Mouse (Mus musculus) ovary, postnatal 36 days (tissue): ENCODE results near the gene Myh7b.
A peak's percentile ranks its signal among the peaks of the same experiment; 100 is the strongest.

ENCODE experiments used
- DNase-seq: peaks from one replicate; pipeline ENCODE4 v3.0.0; 2022; ENCODE audit warnings: low spot score, mixed read lengths

The Myh7b gene

DNA sequence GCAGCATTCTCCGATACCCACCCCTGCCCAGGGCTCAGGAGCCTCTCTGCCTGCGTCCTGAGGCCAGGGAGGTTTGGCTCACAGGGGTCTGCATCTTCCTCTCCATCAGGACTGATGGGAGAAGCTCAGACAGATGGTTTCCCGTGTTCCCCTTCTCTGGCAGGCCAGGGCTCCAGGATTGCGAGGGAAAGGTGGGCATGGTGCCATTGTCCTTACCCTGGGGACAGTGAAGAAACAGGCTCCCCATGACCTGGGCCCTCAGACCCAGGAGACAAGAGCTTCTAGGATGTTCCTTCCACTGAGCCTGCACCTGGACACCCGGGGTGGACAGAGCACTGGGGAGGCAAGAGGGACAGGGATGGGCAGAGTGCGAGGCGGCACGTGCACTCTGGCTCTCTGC lies 23.6 kb downstream of the Myh7b start:
- DNase-seq: no peak

DNA sequence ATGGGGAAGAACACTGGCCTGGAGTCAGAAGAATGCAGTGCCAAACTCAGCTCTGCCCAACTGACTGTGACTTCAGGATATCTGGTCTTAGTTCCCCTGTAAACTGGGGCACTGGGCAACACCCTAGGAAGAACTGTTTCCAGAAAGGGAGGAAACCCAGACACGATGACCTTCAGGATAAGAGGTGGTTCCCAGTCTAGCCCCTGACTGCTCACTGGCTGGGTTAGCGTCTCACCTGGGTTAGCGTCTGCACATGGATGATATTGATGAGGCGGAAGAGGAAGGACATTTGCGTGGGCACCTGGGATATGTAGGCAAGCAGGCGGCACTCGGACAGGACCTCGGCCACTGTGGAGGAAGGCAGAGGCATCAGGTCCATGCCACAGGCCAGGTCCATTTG lies 24.9 kb downstream of the Myh7b start:
- no peak for DNase-seq

DNA sequence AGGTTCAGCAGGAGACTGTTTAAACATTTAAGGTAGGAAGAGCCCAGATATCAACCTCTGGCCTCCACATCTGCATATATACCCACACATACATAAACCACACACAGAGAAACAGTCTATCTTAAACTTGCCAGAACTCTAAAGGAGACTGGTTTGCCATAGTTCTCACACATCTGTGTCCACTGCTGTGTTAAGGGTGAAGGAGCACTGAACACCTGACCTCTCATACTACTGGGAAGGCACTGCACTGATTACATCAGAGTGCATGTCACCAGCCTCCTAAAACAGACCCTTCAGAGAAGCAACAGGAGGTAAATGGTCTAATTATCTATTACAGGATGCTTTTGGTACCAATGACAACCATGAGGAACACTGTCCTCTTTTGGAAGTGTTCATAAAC lies 25.9 kb downstream of the Myh7b start:
- no peak for DNase-seq

DNA sequence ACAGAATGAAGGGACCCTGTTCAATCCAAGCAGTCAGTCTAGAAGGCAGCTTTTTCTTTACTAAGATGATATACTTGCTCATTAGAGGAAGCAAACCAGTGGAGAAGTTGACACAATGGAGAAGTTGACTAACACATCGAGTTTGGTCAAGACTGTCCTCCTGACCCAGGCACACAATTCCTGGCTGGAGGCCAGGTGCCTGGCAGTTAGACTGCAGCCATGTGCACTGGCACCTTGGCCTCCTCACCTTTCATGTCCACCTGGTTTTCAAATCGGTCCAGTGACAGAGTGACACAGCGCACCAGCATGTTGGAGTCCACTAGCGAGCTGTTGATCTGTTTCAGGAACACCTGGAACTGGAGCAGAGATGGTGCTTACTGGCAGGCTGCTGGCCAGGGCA lies 26.4 kb downstream of the Myh7b start:
- no peak for DNase-seq

DNA sequence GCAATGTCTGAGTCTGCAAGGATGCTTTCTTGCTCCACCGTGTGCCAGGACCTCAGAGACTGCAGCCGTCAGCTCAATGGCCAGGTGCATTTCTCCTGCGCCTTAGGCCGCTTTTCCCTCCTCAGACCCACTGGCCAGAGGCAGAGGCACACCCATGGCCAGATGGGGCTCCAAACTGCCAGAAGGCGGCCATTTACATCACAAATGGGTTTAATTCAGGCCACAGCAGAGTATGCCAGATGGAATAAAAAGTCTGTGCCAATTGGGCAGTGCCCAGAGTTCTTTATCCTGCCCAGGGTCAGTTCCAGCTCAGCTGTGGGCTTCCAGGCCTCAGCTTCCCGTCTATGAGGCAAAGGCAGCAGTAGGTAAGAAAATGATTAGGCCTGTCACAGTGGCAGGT lies 29.6 kb downstream of the Myh7b start:
- DNase-seq: no peak

DNA sequence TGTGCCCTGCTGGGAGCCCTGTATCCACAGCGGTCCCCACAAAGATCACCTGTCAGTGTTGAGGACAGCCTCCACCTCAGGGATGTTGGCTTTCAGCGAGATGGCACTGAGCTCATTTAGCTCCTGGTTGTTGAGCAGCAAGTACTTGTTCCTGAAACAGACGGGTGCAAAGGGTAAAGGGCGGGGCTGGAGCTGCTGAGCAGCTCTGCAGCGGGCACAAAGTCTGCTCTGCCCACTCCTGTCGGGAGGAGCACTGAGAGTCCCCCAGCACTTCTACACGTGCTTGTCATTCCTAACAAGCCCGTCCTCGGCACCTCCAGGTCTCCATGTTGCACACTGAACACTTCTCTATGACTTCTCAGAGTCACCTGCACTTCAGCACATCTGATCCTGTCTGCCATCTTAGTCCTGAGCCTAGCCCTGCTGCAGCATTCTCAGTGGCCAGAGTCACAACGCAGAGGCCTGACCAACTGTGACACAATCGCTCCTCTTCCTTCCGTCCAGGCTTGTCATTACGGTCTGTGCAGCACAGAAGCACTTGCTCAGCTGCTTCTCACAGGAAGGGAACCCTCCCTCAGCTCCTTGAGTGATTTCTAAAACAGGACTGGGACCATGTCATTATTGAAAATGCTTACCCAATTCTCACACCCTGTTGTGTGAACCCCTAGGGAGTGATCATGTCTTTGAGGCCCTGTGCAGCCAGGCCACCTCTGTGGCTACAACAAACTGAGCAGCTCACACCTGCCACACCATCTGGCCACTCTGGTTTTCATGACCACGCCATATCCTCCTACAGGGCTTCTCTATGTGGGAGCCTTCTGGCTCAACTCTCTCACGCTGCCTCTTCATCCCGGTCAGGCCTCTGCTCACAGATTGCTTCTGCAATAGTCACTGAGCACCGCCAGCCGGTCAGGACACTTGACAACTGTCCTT lies 30.8 kb downstream of the Myh7b start:
- DNase-seq: no peak

DNA sequence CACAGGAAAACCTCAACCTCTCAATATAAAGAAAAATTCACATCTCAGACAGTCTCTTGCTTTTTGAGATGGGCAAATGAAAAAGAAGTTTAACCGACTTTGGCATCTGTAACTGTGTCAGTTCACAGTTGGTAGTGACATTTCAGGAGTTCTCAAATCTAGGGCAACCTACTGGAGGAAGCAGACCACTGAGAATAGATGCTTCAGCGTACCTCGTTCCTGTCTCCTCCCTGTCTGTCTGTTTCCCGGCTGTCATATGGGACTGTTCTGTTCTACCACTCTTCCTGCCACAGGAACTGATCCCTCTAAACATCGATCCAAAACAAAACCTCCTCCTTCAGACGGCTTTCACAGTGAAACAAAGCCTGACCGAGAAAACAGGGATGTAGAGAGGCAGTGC lies 34.7 kb downstream of the Myh7b start:
- DNase-seq: no peak

DNA sequence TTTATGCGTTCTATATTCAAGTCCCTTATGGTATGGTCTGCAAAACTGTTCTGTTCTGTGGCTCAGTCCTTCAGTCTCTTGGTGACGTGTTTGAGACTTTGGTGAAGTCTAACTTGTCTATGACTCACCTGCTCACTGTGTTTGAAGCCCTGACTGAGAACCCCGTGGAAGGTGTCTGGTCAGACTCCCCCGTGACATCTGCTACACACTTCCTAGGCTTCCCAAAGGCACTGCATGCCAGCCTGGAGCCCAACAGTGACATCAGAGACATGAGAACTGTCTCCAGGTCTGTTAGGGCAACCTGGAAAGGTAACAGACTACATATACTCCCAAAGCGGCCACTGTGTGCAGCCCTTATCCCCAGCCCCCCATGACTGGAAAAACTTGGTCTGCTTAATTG lies 41.6 kb downstream of the Myh7b start:
- DNase-seq: no peak

DNA sequence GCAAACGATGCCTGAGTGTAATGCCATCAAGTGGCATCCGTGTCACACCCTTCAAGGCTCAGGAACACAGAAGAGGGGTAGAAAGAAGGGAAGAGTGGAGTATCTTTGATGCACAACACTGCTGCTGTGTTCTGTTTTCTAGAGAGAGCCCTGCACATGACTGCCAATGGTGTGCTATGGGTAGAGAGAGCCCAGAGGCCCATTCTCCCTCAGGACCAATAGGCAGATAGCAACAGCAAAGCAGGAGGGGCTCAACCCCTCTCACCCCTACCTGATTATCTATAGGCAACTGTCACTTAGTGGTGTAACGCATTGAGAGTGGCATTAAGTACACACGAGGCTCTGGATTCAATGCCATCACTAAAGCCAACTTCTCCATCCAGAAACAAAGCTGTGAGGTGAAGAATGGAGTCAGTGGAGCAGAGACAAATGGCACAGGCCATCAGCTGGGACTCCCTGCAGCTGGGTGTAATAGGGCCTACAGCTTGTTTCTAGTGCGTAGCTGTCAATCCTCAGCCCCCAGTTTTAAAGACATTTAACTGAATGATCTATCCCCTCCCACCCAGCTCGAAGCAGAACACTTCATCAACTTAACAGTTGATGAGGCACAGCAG lies 44.9 kb downstream of the Myh7b start:
- no peak for DNase-seq

DNA sequence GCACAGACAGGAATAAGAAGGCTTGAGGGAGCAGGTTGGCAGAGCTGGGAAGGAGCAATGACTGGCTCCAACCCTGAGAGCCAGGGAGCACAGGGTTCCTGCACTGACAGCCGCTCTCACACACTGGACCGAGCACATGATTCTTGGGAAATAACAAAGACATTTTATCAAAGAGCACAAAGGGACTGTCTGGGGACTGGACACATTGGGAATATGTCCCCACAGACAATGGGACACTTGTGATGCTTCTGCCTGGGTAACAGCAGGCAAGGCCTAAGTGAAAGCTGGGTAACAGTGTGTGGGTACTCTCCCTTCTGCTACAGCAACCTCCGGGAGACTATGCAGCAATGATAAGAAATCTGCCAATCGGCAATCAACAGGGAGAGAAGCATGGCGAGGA lies 51.4 kb downstream of the Myh7b start:
- DNase-seq: no peak

DNA sequence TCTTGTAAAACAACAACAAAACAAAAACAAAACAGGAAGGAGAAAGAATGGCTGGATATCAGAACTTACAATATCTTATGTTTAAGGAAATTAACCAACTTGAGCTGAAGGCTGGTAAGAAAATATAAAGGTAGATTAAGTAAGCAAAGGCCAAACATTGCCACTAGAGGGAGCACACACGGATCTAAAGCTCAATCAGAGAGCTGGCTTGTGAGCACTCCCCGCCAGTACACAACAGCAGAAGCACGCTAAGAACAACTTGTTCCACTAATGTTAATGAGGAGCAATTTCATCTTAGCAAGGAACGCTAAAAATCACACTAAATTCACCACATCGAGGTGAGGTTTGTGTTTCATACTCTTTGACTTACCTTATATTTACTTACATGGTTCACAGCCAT lies 52.1 kb downstream of the Myh7b start:
- DNase-seq: no peak

DNA sequence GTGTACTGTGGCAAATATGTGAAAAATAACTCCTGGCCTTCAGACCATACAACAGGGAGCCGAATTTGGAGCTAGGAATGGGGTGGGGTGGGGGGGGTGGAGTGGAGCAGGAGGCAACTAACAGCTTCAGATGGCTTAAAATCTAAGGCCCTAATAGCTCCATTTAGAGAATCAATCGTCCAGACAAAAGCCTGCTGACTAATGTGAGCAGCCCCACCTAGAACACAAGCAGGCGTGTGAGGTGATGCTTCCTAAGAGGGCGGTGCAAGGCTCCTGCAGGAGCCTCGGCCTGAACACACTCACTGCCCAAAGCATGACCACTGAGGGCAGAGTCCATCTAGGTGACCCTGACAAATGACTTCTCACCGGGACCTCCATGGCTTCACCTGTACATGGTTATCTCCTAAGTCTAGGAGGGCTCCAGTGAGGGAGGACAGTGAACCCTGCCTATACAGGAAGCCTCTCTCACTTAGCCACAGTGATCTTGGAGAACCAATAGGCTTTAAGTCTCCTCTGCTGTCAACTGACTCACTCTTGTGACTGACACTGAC lies 53.0 kb downstream of the Myh7b start:
- no peak for DNase-seq

DNA sequence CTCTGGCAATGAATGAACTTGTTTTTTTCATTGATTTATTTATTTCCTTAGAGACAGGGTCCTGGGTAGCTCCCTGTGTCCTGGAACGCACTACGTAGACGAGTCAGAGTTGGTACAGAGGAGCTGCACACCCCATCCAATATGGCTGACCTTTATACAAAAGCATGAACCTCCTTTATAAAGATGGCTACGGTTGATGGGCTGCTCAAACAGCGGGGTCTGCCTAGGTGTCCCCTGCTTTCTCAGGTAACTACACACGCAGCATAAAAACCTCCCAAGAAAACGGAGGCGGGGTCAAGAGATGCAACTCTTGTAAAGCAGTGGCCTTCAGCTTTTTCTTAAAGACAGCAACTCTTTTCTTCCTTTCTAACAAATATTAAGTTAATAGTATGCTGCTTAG lies 56.9 kb downstream of the Myh7b start:
- DNase-seq: no peak

DNA sequence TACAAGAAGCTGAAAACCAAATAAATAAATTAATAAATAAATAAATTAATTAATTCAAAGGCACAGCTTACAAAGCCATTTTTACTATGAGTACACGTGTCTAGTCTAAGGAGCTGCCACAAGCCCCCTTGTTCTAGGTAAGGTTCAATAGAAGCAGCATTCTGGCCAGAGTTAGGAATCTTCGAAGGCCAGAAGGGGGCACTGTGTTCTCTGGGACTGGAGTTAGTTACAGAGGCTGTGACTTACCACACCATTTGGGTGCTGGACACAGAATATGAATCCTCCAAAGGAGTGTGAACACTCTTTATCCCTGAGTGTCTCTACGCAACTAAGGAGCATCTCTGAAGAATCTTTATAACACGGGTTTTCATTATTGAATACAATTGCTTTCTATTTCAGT lies 57.4 kb downstream of the Myh7b start:
- no peak for DNase-seq

DNA sequence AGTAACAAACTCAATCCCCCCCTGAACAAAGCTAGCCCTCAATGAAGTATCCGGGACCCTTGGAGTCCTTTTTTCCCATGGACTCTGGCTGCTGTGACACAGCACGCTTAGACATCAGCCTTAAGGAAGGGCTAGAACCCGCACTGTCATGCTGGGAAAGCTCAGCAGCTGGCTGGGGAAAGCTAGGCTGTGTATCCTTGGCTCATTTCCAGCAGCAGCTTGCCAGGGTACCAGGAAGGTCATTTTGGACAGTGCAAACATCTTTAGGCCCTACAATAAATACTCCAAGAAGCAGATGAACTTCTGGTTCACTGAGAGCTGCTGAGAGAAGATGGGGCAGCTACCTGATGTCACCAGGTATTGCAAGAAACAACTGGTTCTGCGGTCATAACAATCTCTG lies 60.2 kb downstream of the Myh7b start:
- DNase-seq: peak; percentile 49

DNA sequence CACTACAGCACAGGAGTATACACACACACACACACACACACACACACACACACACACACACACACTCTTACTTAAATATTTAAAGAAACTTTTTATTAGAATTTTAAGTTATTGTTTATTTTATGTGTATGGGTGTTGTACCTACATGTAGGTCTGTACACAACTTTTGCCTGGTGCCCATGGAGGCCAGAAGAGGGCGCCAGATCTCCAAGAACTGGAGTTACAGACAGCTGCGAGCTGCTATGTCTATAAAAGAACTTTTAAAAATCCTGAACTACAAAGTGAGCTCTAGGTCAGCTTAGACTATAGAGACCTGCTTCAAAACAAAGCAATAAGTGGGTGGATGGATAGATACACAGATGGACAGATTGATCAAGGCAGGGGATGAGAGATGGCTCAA lies 62.5 kb downstream of the Myh7b start:
- peak; percentile 59 for DNase-seq

DNA sequence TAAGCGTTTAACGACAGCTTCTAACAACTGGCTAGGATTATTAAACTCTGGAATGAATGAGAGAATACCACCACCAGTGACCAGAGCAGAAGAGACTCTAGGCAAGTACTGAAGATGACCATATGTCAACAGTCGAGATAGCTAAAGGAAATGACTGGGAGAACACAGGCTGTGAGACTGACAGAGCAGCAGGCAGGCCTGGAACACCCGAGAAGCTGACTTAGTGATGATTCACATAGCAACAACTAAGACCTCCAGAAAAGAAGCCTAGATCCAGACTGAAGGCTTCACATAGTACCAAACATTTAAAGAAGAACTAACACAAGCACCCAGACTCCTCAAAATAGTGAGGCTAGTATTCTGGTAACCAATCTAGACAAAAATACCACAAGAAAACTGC lies 64.1 kb downstream of the Myh7b start:
- no peak for DNase-seq

DNA sequence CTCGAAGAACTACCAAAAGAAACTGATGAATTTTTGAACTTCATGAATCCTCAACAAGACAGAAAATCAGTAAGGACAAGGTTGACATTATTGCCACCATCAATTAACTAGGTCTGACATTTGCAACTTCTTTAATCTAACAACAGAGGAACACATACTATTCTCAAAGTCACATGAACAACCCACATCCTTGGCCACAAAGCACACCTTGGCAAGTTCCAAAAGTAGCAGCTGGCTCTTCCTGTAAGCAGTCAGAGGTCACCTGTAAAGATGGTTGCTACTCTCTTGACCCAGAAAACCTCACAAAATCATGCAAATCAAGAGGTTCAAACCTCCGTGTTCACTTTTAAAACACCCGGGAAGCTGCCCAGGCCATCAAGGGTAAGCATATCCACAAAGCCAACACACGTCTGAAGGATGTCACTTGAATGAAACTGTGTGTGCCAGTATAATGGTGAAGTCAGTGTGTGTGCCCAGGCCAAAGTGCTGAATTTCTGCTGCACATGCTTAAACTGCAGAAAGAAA lies 68.6 kb downstream of the Myh7b start:
- DNase-seq: no peak

DNA sequence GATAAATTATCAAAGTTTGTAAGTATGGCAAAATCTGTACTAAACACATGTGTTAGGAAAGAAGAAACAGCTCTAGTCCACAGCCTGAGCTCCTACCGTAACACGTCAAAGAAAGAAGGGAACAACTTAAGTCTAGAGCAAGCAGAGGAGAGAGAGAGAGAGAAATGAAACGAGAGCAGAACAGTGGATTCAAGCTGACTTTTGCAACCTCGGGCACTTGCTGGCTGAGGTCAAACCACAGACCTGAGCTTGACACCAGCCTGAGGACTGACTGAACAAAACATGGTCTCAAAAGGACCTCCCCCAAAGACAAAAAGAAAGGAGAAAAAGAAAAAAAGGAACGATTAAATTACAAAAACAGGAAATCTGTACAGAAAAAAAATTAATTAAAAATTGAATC lies 69.6 kb downstream of the Myh7b start:
- no peak for DNase-seq

DNA sequence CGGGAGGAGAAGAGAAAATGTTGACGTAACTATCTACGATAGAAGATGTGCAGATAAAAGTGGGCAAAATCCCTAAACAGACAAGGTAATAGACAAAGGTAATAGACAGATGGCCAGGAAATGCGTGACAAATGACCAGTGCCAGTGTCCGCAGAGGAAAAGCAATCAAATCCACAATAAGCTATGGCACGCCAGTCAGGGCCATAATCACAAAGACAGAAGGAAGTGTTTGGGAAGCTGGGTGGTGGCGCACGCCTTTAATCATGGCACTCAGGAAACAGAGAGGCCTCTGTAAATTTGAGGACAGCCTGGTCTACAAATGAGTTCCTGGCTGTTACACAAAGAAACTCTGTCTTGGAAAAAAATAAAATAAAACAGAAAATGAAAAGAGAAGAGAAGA lies 70.2 kb downstream of the Myh7b start:
- DNase-seq: no peak

DNA sequence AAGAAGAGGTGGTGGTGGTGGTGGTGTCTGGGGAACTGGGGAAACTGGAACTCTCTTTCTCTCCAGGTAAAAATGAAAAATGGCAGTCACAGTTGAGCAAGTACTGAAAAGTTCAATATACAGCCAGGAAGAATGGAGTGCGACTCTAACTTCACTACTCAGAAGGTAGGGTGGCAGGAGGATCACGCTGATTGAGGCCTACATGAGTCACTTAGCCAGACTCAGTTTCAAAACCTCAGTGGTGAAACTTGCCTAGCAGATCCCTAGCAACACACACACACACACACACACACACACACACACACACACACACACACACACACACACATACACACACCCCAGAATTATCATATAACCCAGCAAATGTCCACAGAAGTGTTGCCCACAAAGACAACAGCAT lies 70.9 kb downstream of the Myh7b start:
- no peak for DNase-seq

DNA sequence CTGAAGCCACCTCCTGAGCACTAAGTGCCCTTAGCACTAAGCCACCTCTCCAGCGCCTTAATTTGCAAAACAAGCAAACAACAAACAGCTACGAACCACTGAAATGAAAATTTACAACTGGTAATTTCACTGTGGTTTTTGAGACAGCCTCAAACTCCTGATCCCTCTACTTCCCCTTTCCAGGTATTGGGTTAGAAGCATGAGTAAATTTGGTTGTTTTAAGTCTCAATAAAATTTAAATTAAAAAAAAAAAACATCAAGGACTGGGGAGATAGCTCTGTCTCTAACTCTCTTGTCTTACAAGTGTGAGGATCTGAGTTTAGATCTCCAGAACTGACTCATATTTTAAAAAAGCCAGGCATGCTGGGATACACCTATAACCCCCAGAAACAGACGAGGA lies 72.1 kb downstream of the Myh7b start:
- DNase-seq: no peak

DNA sequence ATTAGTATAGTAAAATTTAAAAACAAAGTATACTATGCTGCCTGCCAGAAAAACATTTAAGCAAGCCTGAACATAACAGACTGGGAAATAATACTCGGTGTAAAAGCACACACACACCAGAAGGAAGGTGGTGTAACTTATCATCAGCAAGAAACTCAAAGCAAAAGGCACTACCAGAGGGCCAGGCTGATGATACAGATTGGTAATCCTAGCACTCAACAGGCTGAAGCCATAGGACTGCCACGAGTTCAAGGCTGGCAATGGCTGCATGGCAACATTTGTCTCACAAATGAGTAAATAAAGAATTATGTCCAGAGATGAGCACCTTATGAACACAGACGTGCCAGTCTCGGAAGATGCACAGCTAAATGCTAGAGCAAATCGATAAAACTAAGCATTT lies 72.8 kb downstream of the Myh7b start:
- DNase-seq: no peak
